Mouse (Mus musculus): Measurements from ENCODE around the gene Dcaf8. TPM values are rescaled to one million over a fixed set of nuclear protein-coding genes. Genes with fewer than 3 reads are reported as not detected.

The Dcaf8 gene
- total and polyA plus RNA-seq, 3 experiments = 31.7 to 49.0 (median 45.8) TPM

DNA sequence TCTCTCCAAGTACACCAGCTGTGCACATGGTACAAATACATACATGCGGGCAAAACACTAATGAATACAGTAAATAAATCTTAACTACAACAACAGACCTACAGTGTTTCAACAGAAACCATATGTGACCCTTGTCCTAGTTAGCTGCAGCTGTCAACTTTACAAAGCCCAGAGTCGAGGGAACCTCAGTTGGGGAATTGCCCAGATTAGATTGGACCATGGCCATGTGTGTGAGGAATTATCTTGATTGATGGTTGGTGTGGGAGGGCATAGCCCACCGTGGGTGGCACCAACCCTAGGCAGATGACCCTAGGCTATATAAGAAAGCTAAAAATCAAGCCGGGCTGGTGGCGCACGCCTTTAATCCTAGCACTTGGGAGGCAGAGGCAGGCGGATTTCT is 15.6 kb upstream of the Dcaf8 start:
- no peaks in the 10 kb centered on the region for H3K27me3 ChIP-seq (ENCODE audit: control insufficient read depth in 1 of 2, insufficient read depth in 2 of 2, low read length in 2 of 2)
- H3K79me2 ChIP-seq (ENCODE audit: control insufficient read depth, insufficient read depth, low read length, poor library complexity) = peaks cover 3% of the 10 kb centered on the region; the same call in 1 of the 2 replicates
- H3K4me3 ChIP-seq (ENCODE audit: control insufficient read depth in 1 of 2, insufficient read depth in 1 of 2, low read depth in 2 of 2, low read length in 2 of 2) = no peak overlapping the region
- H3K4me1 ChIP-seq (ENCODE audit: control insufficient read depth in 1 of 2, insufficient read depth in 2 of 2, low read length in 2 of 2) = peaks cover 0 to 4% of the 10 kb centered on the region in 2 experiments; a peak in 3 of 4 replicates
- H3K27ac ChIP-seq (ENCODE audit: control insufficient read depth, low read depth, low read length) = no peak overlapping the region
- TF ChIP-seq NELFE (IDR thresholded peaks at IDR 0.05; ENCODE audit: low read depth, low read length) = no peak
- TF ChIP-seq ZKSCAN1 (IDR thresholded peaks at IDR 0.05; ENCODE audit: low read depth, low read length) = no peak
- TF ChIP-seq MAFK (IDR thresholded peaks at IDR 0.05; ENCODE audit: borderline replicate concordance, low read depth, low read length) = no peak
- TF ChIP-seq KAT2A (conservative IDR thresholded peaks at IDR 0.05; ENCODE audit: low read depth, low read length) = no peak
- TF ChIP-seq MAX (IDR thresholded peaks at IDR 0.05; ENCODE audit: low read length) = no peak
- TF ChIP-seq ZNF384 (IDR thresholded peaks at IDR 0.05; ENCODE audit: low read depth, low read length) = no peak
- no peak for TF ChIP-seq GATA1 (IDR thresholded peaks at IDR 0.05; ENCODE audit: low read depth, low read length)
- no peak for TF ChIP-seq ETS1 (IDR thresholded peaks at IDR 0.05; ENCODE audit: low read depth, low read length)
- TF ChIP-seq JUND (IDR thresholded peaks at IDR 0.05; ENCODE audit: low read depth, low read length) = no peak
- TF ChIP-seq SMC3 (IDR thresholded peaks at IDR 0.05; ENCODE audit: low read depth, low read length) = no peak
- no peak for TF ChIP-seq RAD21 (IDR thresholded peaks at IDR 0.05; ENCODE audit: low read depth, low read length)
- no peak for TF ChIP-seq SIN3A (IDR thresholded peaks at IDR 0.05; ENCODE audit: low read length)
- no peak for TF ChIP-seq GABPA (IDR thresholded peaks at IDR 0.05; ENCODE audit: low read depth, low read length)
- TF ChIP-seq EP300 (IDR thresholded peaks at IDR 0.05; ENCODE audit: low read depth in 1 of 2, low read length in 2 of 2) = no peak
- TF ChIP-seq ELF1 (IDR thresholded peaks at IDR 0.05; ENCODE audit: low read depth, low read length) = no peak
- no peak for TF ChIP-seq UBTF (IDR thresholded peaks at IDR 0.05; ENCODE audit: borderline replicate concordance, insufficient read depth, low read depth, low read length)
- no peak overlapping the region for H3K9ac ChIP-seq (ENCODE audit: control insufficient read depth, low read depth, low read length, poor library complexity, severe bottlenecking)
- DNase-seq (ENCODE audit: low read depth, low spot score) = no peak
- peaks cover 2 to 8% of the 10 kb centered on the region in 2 experiments; a peak in 3 of 4 replicates for H3K36me3 ChIP-seq (ENCODE audit: control insufficient read depth in 1 of 2, insufficient read depth in 2 of 2, low read length in 2 of 2)
- no peaks in the 10 kb centered on the region for H3K9me3 ChIP-seq (replicated peaks; ENCODE audit: insufficient read depth, low read length)

GRCm38 (mm10) chr1:172133535-172133934 is 14.3 kb upstream of the Dcaf8 start:
- no peak for TF ChIP-seq SMC3 (IDR thresholded peaks at IDR 0.05; ENCODE audit: low read depth, low read length)
- no peak for TF ChIP-seq TAL1 (IDR thresholded peaks at IDR 0.05; ENCODE audit: low read length)
- TF ChIP-seq USF2 (IDR thresholded peaks at IDR 0.05; ENCODE audit: borderline replicate concordance in 1 of 2, insufficient read depth in 1 of 2, low read depth in 1 of 2, low read length in 2 of 2) = no peak
- TF ChIP-seq BHLHE40 (IDR thresholded peaks at IDR 0.05; ENCODE audit: borderline replicate concordance, low read depth, low read length) = no peak
- no peak for TF ChIP-seq CTCF (IDR thresholded peaks at IDR 0.05 in 2 of 3, conservative IDR thresholded peaks at IDR 0.05 in 1 of 3; ENCODE audit: control insufficient read depth in 1 of 3, insufficient read depth in 1 of 3, low read depth in 2 of 3, low read length in 3 of 3, poor library complexity in 1 of 3, severe bottlenecking in 1 of 3)
- no peak for TF ChIP-seq GATA1 (IDR thresholded peaks at IDR 0.05; ENCODE audit: low read depth, low read length)
- no peak for TF ChIP-seq ZC3H11A (IDR thresholded peaks at IDR 0.05; ENCODE audit: low read depth, low read length)
- TF ChIP-seq POLR2AphosphoS5 (IDR thresholded peaks at IDR 0.05; ENCODE audit: borderline replicate concordance, low read depth, low read length) = no peak
- TF ChIP-seq CHD1 (IDR thresholded peaks at IDR 0.05; ENCODE audit: low read depth, low read length) = no peak
- DNase-seq (ENCODE audit: low read depth, low spot score) = no peak
- Histone ChIP-seq H3K79me2 (ENCODE audit: control insufficient read depth, insufficient read depth, low read length, poor library complexity) (no peaks in the 10 kb centered on the region), H3K4me1 (ENCODE audit: control insufficient read depth in 1 of 2, insufficient read depth in 2 of 2, low read length in 2 of 2) (no peaks in the 10 kb centered on the region), H3K9me3 (replicated peaks; ENCODE audit: insufficient read depth, low read length) (no peaks in the 10 kb centered on the region), H3K27ac (ENCODE audit: control insufficient read depth, low read depth, low read length) (no peak overlapping the region), H3K27me3 (ENCODE audit: control insufficient read depth in 1 of 2, insufficient read depth in 2 of 2, low read length in 2 of 2) (no peaks in the 10 kb centered on the region), H3K4me3 (ENCODE audit: control insufficient read depth in 1 of 2, insufficient read depth in 1 of 2, low read depth in 2 of 2, low read length in 2 of 2) (no peak overlapping the region), H3K9ac (ENCODE audit: control insufficient read depth, low read depth, low read length, poor library complexity, severe bottlenecking) (no peak overlapping the region), H3K36me3 (ENCODE audit: control insufficient read depth in 1 of 2, insufficient read depth in 2 of 2, low read length in 2 of 2) (peaks cover 0 to 8% of the 10 kb centered on the region in 2 experiments; a peak in 2 of 4 replicates)

Measured in MEL (cell line).